8 mouse cellular contexts compared by ENCODE assay signal in genomic region chr7:16780825-16781554, GRCm38 (mm10). TPM values are rescaled to one million over a fixed set of nuclear protein-coding genes. Genes with fewer than 3 reads are reported as not detected.
A peak's percentile ranks its signal among the peaks of the same experiment; 100 is the strongest.
DNase-seq lines count a peak whose midpoint lies in the region; ATAC-seq and TF ChIP-seq lines count a peak whose summit lies in the region.

Gene Slc1a5, plus strand, starts transcription at chr7:16781340.

- TF ChIP-seq CTCF in heart, postnatal 0 days (IDR thresholded peaks at IDR 0.05; ENCODE audit: low read depth): 0 out of 2 replicates have a peak, but pooled peaks have one; percentile 14
- no peak for TF ChIP-seq CTCF in testis, adult 2 months (IDR thresholded peaks at IDR 0.05; ENCODE audit: control insufficient read depth, insufficient read depth, insufficient replicate concordance, low read depth, low read length)

- H3K9ac ChIP-seq in forebrain, embryonic 12.5 days: peak within 1 kb of the TSS; percentile 75
- H3K9ac ChIP-seq in heart, postnatal 0 days (replicated peaks; ENCODE audit: low read depth, low read length): peak within 1 kb of the TSS; percentile 79
- H3K9ac ChIP-seq in liver, embryonic 16.5 days (ENCODE audit: low read depth, low read length): peak within 1 kb of the TSS; percentile 98
- H3K9ac ChIP-seq in neural tube, embryonic 13.5 days: peak within 1 kb of the TSS; percentile 70

- WGBS in forebrain, embryonic 12.5 days: 2% methylated on average over 34 of the region's 34 CpGs
- 3% methylated on average over 34 of the region's 34 CpGs for WGBS in heart, postnatal 0 days
- 2% methylated on average over 34 of the region's 34 CpGs for WGBS in liver, embryonic 16.5 days (ENCODE audit: insufficient replicate concordance)
- WGBS in neural tube, embryonic 13.5 days: 4% methylated on average over 34 of the region's 34 CpGs

- peak; percentile 88 to 92 for DNase-seq in CD8-positive naive resting alpha-beta T cell, adult 2 months (ENCODE audit: low read depth in 2 of 2, low spot score in 2 of 2)
- peak; percentile 91 for DNase-seq in c-Kit-negative CD71-positive TER-119-positive erythroid progenitor cells, embryonic 14.5 days (ENCODE audit: low read depth, low spot score)
- DNase-seq in heart, postnatal 0 days (ENCODE audit: low spot score): peak; percentile 93
- peak; percentile 95 to 97 for DNase-seq in kidney, postnatal 4 days

- TF ChIP-seq EP300 in heart, postnatal 0 days (IDR thresholded peaks at IDR 0.05; ENCODE audit: low read depth): no peak

- no peaks in the 10 kb centered on the region for H3K9me3 ChIP-seq in forebrain, embryonic 12.5 days
- no peaks in the 10 kb centered on the region for H3K9me3 ChIP-seq in heart, postnatal 0 days (replicated peaks; ENCODE audit: control insufficient read depth, low read length)
- H3K9me3 ChIP-seq in liver, embryonic 16.5 days (replicated peaks; ENCODE audit: control insufficient read depth, low read length): no peaks in the 10 kb centered on the region
- H3K9me3 ChIP-seq in neural tube, embryonic 13.5 days: no peaks in the 10 kb centered on the region

- ATAC-seq in forebrain, embryonic 12.5 days (ENCODE audit: low FRiP score): peak; percentile 85
- peak; percentile 71 for ATAC-seq in heart, postnatal 0 days (ENCODE audit: insufficient read depth, low read depth)
- ATAC-seq in liver, embryonic 16.5 days (ENCODE audit: low read depth): peak; percentile 60
- peak; percentile 81 for ATAC-seq in neural tube, embryonic 13.5 days (ENCODE audit: low read depth)

- TF ChIP-seq POLR2A in testis, adult 2 months (IDR thresholded peaks at IDR 0.05; ENCODE audit: control insufficient read depth, low read depth, low read length): peak; percentile 84

- peaks cover 3% of the 10 kb centered on the region; the same call in 1 of the 2 replicates for H3K27me3 ChIP-seq in forebrain, embryonic 12.5 days
- no peaks in the 10 kb centered on the region for H3K27me3 ChIP-seq in heart, postnatal 0 days (ENCODE audit: control insufficient read depth, insufficient read depth, low read length)
- H3K27me3 ChIP-seq in liver, embryonic 16.5 days (ENCODE audit: control insufficient read depth, insufficient read depth, low read depth, low read length): no peaks in the 10 kb centered on the region
- peaks cover 14% of the 10 kb centered on the region for H3K27me3 ChIP-seq in neural tube, embryonic 13.5 days
- no peaks in the 10 kb centered on the region for H3K27me3 ChIP-seq in testis, adult 2 months (ENCODE audit: control insufficient read depth, insufficient read depth, low read length)

- H3K27ac ChIP-seq in forebrain, embryonic 12.5 days: peak within 1 kb of the TSS; percentile 50; the same call in 1 of the 2 replicates
- H3K27ac ChIP-seq in heart, postnatal 0 days (ENCODE audit: low read depth): peak within 1 kb of the TSS; percentile 50
- H3K27ac ChIP-seq in liver, embryonic 16.5 days (ENCODE audit: low read length): peak within 1 kb of the TSS; percentile 99
- 0 out of 2 replicates have a peak within 1 kb of the TSS, but pooled peaks have one; percentile 29 for H3K27ac ChIP-seq in neural tube, embryonic 13.5 days (replicated peaks)
- no peak within 1 kb of the TSS for H3K27ac ChIP-seq in testis, adult 2 months (ENCODE audit: control insufficient read depth, insufficient read depth, low read depth, low read length)

- H3K36me3 ChIP-seq in forebrain, embryonic 12.5 days (replicated peaks): peaks cover 4% of the 10 kb centered on the region; the same call in 1 of the 2 replicates
- no peaks in the 10 kb centered on the region for H3K36me3 ChIP-seq in heart, postnatal 0 days (replicated peaks; ENCODE audit: control insufficient read depth, insufficient read depth, low read length)
- peaks cover 12% of the 10 kb centered on the region for H3K36me3 ChIP-seq in liver, embryonic 16.5 days (ENCODE audit: control insufficient read depth, insufficient read depth)
- no peaks in the 10 kb centered on the region for H3K36me3 ChIP-seq in neural tube, embryonic 13.5 days
- no peaks in the 10 kb centered on the region for H3K36me3 ChIP-seq in testis, adult 2 months (ENCODE audit: control insufficient read depth, insufficient read depth, low read length)

- peak within 1 kb of the TSS; percentile 69 for H3K4me3 ChIP-seq in forebrain, embryonic 12.5 days (replicated peaks)
- H3K4me3 ChIP-seq in heart, postnatal 0 days (ENCODE audit: low read depth, low read length): peak within 1 kb of the TSS; percentile 76
- H3K4me3 ChIP-seq in liver, embryonic 16.5 days (ENCODE audit: low read depth, low read length): peak within 1 kb of the TSS; percentile 96
- H3K4me3 ChIP-seq in neural tube, embryonic 13.5 days: peak within 1 kb of the TSS; percentile 52
- peak within 1 kb of the TSS; percentile 83 for H3K4me3 ChIP-seq in testis, adult 2 months (ENCODE audit: control insufficient read depth, low read depth, low read length)

- peaks cover 40% of the 10 kb centered on the region for H3K4me1 ChIP-seq in forebrain, embryonic 12.5 days
- peaks cover 28% of the 10 kb centered on the region for H3K4me1 ChIP-seq in heart, postnatal 0 days (ENCODE audit: control insufficient read depth, insufficient read depth)
- H3K4me1 ChIP-seq in liver, embryonic 16.5 days (ENCODE audit: control insufficient read depth, low read depth, low read length): peaks cover 31% of the 10 kb centered on the region
- H3K4me1 ChIP-seq in neural tube, embryonic 13.5 days (replicated peaks): peaks cover 41% of the 10 kb centered on the region
- H3K4me1 ChIP-seq in testis, adult 2 months (ENCODE audit: control insufficient read depth, insufficient read depth, low read length): peaks cover 9% of the 10 kb centered on the region

- H3K4me2 ChIP-seq in forebrain, embryonic 12.5 days: peak within 1 kb of the TSS; percentile 100
- H3K4me2 ChIP-seq in heart, postnatal 0 days (ENCODE audit: low read depth, low read length): peak within 1 kb of the TSS; percentile 96
- H3K4me2 ChIP-seq in liver, embryonic 16.5 days (ENCODE audit: low read depth, low read length): peak within 1 kb of the TSS; percentile 84
- peak within 1 kb of the TSS; percentile 97 for H3K4me2 ChIP-seq in neural tube, embryonic 13.5 days

RNA-seq across cellular contexts. Expression of gene Slc1a5, which starts in this region (rescaled TPM):
- 30.6 and 32.0 TPM in 2 replicates for polyA plus RNA-seq in forebrain, embryonic 12.5 days (2016; fragmentation: Nextera tagmentation; extraction: Ambion mirVana)
- total RNA-seq in heart, postnatal 0 days (2014; rRNA removed; ENCODE audit: low replicate concordance): 55.8 and 81.4 TPM in 2 replicates
- 27.1 and 28.1 TPM in 2 replicates for polyA plus RNA-seq in heart, postnatal 0 days (2015; fragmentation: Nextera tagmentation; extraction: Ambion mirVana)
- 101 and 119 TPM in 2 replicates for polyA plus RNA-seq in liver, embryonic 16.5 days (2015; fragmentation: Nextera tagmentation; extraction: Ambion mirVana)
- 8.8 and 9.0 TPM in 2 replicates for polyA plus RNA-seq in neural tube, embryonic 13.5 days (2015; fragmentation: Nextera tagmentation; extraction: Ambion mirVana)
- polyA plus RNA-seq in testis, adult 2 months (2012; rRNA removed): 15.2 and 17.8 TPM in 2 replicates
